8 mouse cellular contexts compared by ENCODE assay signal in genomic region chr5:124095077-124095581, GRCm38 (mm10). TPM values are rescaled to one million over a fixed set of nuclear protein-coding genes. Genes with fewer than 3 reads are reported as not detected.
DNase-seq lines count a peak whose midpoint lies in the region; ATAC-seq and TF ChIP-seq lines count a peak whose summit lies in the region.

No protein-coding gene starts in this region.

- no peak for TF ChIP-seq POLR2A in brain, embryonic 14.5 days (IDR thresholded peaks at IDR 0.05; ENCODE audit: borderline replicate concordance, extremely low read depth, insufficient read depth, insufficient read length, poor library complexity, severe bottlenecking)
- no peak for TF ChIP-seq POLR2A in myocyte (IDR thresholded peaks at IDR 0.05; ENCODE audit: insufficient read length, low read depth)

- no peaks in the 10 kb centered on the region for H3K9me3 ChIP-seq in forebrain, embryonic 14.5 days (replicated peaks; ENCODE audit: control insufficient read depth, low read length)
- H3K9me3 ChIP-seq in limb, embryonic 11.5 days (ENCODE audit: control insufficient read depth, low read length), result peaks cover 3% of the 10 kb centered on the region; the same call in 1 of the 2 replicates

- peak overlapping the region; percentile 32 for H3K4me3 ChIP-seq in forebrain, embryonic 14.5 days (ENCODE audit: low read depth, low read length)
- H3K4me3 ChIP-seq in limb, embryonic 11.5 days (ENCODE audit: low read depth, low read length), result peak overlapping the region; percentile 35
- peak overlapping the region; percentile 7 for H3K4me3 ChIP-seq in myocyte

- H3K27ac ChIP-seq in forebrain, embryonic 14.5 days (ENCODE audit: low read depth, low read length), result no peak overlapping the region
- H3K27ac ChIP-seq in limb, embryonic 11.5 days (replicated peaks; ENCODE audit: low read depth, low read length), result no peak overlapping the region

- 12% methylated on average over 19 of the region's 19 CpGs for WGBS in forebrain, embryonic 14.5 days
- 11% methylated on average over 19 of the region's 19 CpGs for WGBS in limb, embryonic 11.5 days

- no peak for TF ChIP-seq CTCF in brain, embryonic 14.5 days (IDR thresholded peaks at IDR 0.05; ENCODE audit: borderline replicate concordance, extremely low read depth, insufficient read depth, insufficient read length)

- H3K4me1 ChIP-seq in forebrain, embryonic 14.5 days (ENCODE audit: control insufficient read depth, insufficient read depth, low read length), result peaks cover 3% of the 10 kb centered on the region
- no peaks in the 10 kb centered on the region for H3K4me1 ChIP-seq in limb, embryonic 11.5 days (ENCODE audit: control insufficient read depth, insufficient read depth, low read length)

- peak overlapping the region; percentile 45 for H3K9ac ChIP-seq in forebrain, embryonic 14.5 days (ENCODE audit: low read length)
- H3K9ac ChIP-seq in limb, embryonic 11.5 days (ENCODE audit: low read length), result no peak overlapping the region

- H3ac ChIP-seq in myocyte (ENCODE audit: control insufficient read depth, insufficient read length), result no peak overlapping the region

- peak; percentile 60; the same call in 1 of the 2 replicates for ATAC-seq in forebrain, embryonic 14.5 days
- peak; percentile 37; the same call in 1 of the 2 replicates for ATAC-seq in limb, embryonic 11.5 days (ENCODE audit: insufficient number of reproducible peaks, low FRiP score, low TSS enrichment, low read depth)
- ATAC-seq in monocyte, adult 5-6 weeks (replicated peaks; ENCODE audit: insufficient number of reproducible peaks, low FRiP score, low TSS enrichment, poor library complexity, severe bottlenecking), result no peak

- H3K27me3 ChIP-seq in forebrain, embryonic 14.5 days (replicated peaks; ENCODE audit: control insufficient read depth, insufficient read depth, low read length), result peaks cover 13% of the 10 kb centered on the region; the same call in 1 of the 2 replicates
- peaks cover 10% of the 10 kb centered on the region; the same call in 1 of the 2 replicates for H3K27me3 ChIP-seq in limb, embryonic 11.5 days (ENCODE audit: control insufficient read depth, insufficient read depth, low read length)
- no peaks in the 10 kb centered on the region for H3K27me3 ChIP-seq in myocyte (ENCODE audit: control insufficient read depth, insufficient read depth, insufficient read length)

- H3K36me3 ChIP-seq in forebrain, embryonic 14.5 days (ENCODE audit: control insufficient read depth, insufficient read depth, low read length), result no peaks in the 10 kb centered on the region
- H3K36me3 ChIP-seq in limb, embryonic 11.5 days (ENCODE audit: control insufficient read depth, insufficient read depth, low read length), result no peaks in the 10 kb centered on the region
- no peaks in the 10 kb centered on the region for H3K36me3 ChIP-seq in myocyte (ENCODE audit: control insufficient read depth, insufficient read depth)

- peak; percentile 40 for DNase-seq in layer of hippocampus, adult 11-12 months (ENCODE audit: low spot score)
- no peak for DNase-seq in layer of hippocampus, adult 9-10 months (ENCODE audit: low spot score)
- DNase-seq in brain, embryonic 14.5 days (ENCODE audit: low read depth), result peak; percentile 17
- no peak for DNase-seq in forebrain, embryonic 14.5 days (ENCODE audit: low spot score)
- no peak for DNase-seq in limb, embryonic 11.5 days (ENCODE audit: low spot score)
- no peak for DNase-seq in layer of hippocampus, adult 8-10 months (ENCODE audit: low spot score in 2 of 2)

- H3K79me2 ChIP-seq in myocyte (ENCODE audit: control insufficient read depth, insufficient read depth), result no peaks in the 10 kb centered on the region

- H3K4me2 ChIP-seq in forebrain, embryonic 14.5 days (ENCODE audit: low read length), result peak overlapping the region; percentile 50
- peak overlapping the region; percentile 71 for H3K4me2 ChIP-seq in limb, embryonic 11.5 days (ENCODE audit: low read depth, severe bottlenecking)
- H3K4me2 ChIP-seq in myocyte (ENCODE audit: low read depth), result peak overlapping the region; percentile 67

TF ChIP-seq in myocyte, 11 proteins besides CTCF, POLR2A, EP300 and RAD21:
- TF ChIP-seq MYOD1 (IDR thresholded peaks at IDR 0.05; ENCODE audit: control insufficient read depth in 1 of 3, insufficient read length in 2 of 3, low read depth in 2 of 3), result peak in 2 of 3 experiments; percentile 20 to 33
- no peak for TF ChIP-seq TCF12 (IDR thresholded peaks at IDR 0.05; ENCODE audit: insufficient read depth, poor library complexity, severe bottlenecking)
- TF ChIP-seq TCF3 (IDR thresholded peaks at IDR 0.05; ENCODE audit: insufficient read length, low read depth), result no peak
- no peak for TF ChIP-seq CEBPB (IDR thresholded peaks at IDR 0.05; ENCODE audit: insufficient read depth, poor library complexity, severe bottlenecking)

RNA-seq across cellular contexts. Expression of gene Abcb9, which starts 0.5 kb away (rescaled TPM):
- 6.5 and 9.6 TPM in 2 replicates for polyA plus RNA-seq in brain, embryonic 14.5 days (2012; rRNA removed)
- 6.8 and 7.9 TPM in 2 replicates for polyA plus RNA-seq in forebrain, embryonic 14.5 days (2014; fragmentation: Nextera tagmentation; extraction: Ambion mirVana)
- 0.20 and 0.47 TPM in 2 replicates for polyA plus RNA-seq in limb, embryonic 11.5 days (2014; fragmentation: Nextera tagmentation; extraction: Ambion mirVana)
- 0.90 TPM for polyA plus RNA-seq in myocyte (2012; fragmentation: generic; extraction: Trizol)
- total RNA-seq in monocyte, adult 5-6 weeks (2017), result 1.6 to 4.0 TPM (median 2.5 TPM) in 3 replicates
- total RNA-seq in layer of hippocampus, adult 8-10 months (2022), result 10 to 100 TPM; 29.4 to 33.0 (median 30.4) TPM

RNA-seq across cellular contexts. Expression of gene Ogfod2, which starts 17.0 kb away (rescaled TPM):
- polyA plus RNA-seq in brain, embryonic 14.5 days (2012; rRNA removed), result 38.1 and 47.2 TPM in 2 replicates
- polyA plus RNA-seq in forebrain, embryonic 14.5 days (2014; fragmentation: Nextera tagmentation; extraction: Ambion mirVana), result 19.8 and 21.0 TPM in 2 replicates
- polyA plus RNA-seq in limb, embryonic 11.5 days (2014; fragmentation: Nextera tagmentation; extraction: Ambion mirVana), result 8.0 and 11.5 TPM in 2 replicates
- 15.2 TPM for polyA plus RNA-seq in myocyte (2012; fragmentation: generic; extraction: Trizol)
- 10.7 to 21.5 TPM (median 14.4 TPM) in 3 replicates for total RNA-seq in monocyte, adult 5-6 weeks (2017)
- total RNA-seq in layer of hippocampus, adult 8-10 months (2022), result 10 to 100 TPM; 34.9 to 41.6 (median 38.9) TPM

RNA-seq across cellular contexts. Expression of gene Arl6ip4, which starts 20.8 kb away (rescaled TPM):
- polyA plus RNA-seq in brain, embryonic 14.5 days (2012; rRNA removed), result 64.5 and 67.8 TPM in 2 replicates
- 52.1 and 56.5 TPM in 2 replicates for polyA plus RNA-seq in forebrain, embryonic 14.5 days (2014; fragmentation: Nextera tagmentation; extraction: Ambion mirVana)
- 116 TPM in 2 replicates for polyA plus RNA-seq in limb, embryonic 11.5 days (2014; fragmentation: Nextera tagmentation; extraction: Ambion mirVana)
- polyA plus RNA-seq in myocyte (2012; fragmentation: generic; extraction: Trizol), result 55.0 TPM
- total RNA-seq in monocyte, adult 5-6 weeks (2017), result 53.4 to 79.6 TPM (median 61.8 TPM) in 3 replicates
- total RNA-seq in layer of hippocampus, adult 8-10 months (2022), result 10 to 100 TPM; 46.3 to 64.6 (median 50.4) TPM

Comparison
In these comparisons a context has a peak if more than half of its experiments do, and no peak if none do; other contexts are left out.
1. DNase-seq: peak in layer of hippocampus, adult 11-12 months (single experiment) and brain, embryonic 14.5 days (single experiment); none in layer of hippocampus, adult 9-10 months (single experiment), forebrain, embryonic 14.5 days (single experiment), limb, embryonic 11.5 days (single experiment) and layer of hippocampus, adult 8-10 months (0 of 2).
2. Peak in every context shown above with its lines, with median percentiles within 50 percentile points of each other: H3K4me2 ChIP-seq and H3K4me3 ChIP-seq.